ENCODE assay signal across 19 mouse cellular contexts in the genomic region with DNA sequence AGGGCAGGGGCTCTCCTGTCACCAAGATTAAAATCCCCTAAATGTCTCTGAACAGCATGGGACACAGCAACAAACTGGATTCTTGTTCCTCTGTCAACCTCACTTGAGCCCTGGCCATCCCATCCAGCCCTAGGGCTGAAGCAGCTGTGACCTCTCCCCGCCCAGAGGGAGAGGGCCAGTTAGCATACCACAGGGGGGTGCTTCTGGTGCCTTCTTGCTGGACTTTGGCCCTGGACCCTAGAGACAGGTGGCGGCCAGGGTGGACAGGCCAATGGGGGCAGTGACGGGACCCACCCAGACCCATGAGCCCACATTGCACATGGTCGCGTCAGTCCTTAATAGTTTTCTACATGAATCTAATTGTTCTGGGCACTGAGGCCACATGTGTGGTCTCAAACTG. TPM values are rescaled to one million over a fixed set of nuclear protein-coding genes. Genes with fewer than 3 reads are reported as not detected.
DNase-seq lines count a peak whose midpoint lies in the region; ATAC-seq lines count a peak whose summit lies in the region.
"Had no signal": no experiment of that assay in that cellular context is flagged by ENCODE, and none has a peak within 500 bp of the region (broad histone marks: within the 10 kb centered on the region; RNA-seq: fewer than 3 reads in every experiment).

No protein-coding gene starts in this region.

- WGBS in embryonic facial prominence, embryonic 12.5 days: 86% methylated on average over 5 of the region's 5 CpGs
- 92% methylated on average over 5 of the region's 5 CpGs for WGBS in embryonic facial prominence, embryonic 10.5 days
- WGBS in heart, embryonic 15.5 days: 87% methylated on average over 5 of the region's 5 CpGs
- WGBS in kidney, embryonic 15.5 days: 82% methylated on average over 5 of the region's 5 CpGs
- WGBS in neural tube, embryonic 11.5 days: 85% methylated on average over 5 of the region's 5 CpGs

- 0 out of 2 replicates have a peak overlapping the region, but pooled peaks have one; percentile 61 for H3K27ac ChIP-seq in embryonic facial prominence, embryonic 12.5 days
- no peak overlapping the region for H3K27ac ChIP-seq in embryonic facial prominence, embryonic 10.5 days (replicated peaks)
- H3K27ac ChIP-seq in heart, embryonic 15.5 days: peak overlapping the region; percentile 82
- H3K27ac ChIP-seq in kidney, embryonic 15.5 days: peak overlapping the region; percentile 25; the same call in 1 of the 2 replicates
- peak overlapping the region; percentile 27; the same call in 1 of the 2 replicates for H3K27ac ChIP-seq in neural tube, embryonic 11.5 days (ENCODE audit: low read depth, low read length)
- H3K27ac ChIP-seq: limb, embryonic 12.5 days; liver, embryonic 13.5 days; macrophage had no signal

- no peak overlapping the region for H3K4me3 ChIP-seq in embryonic facial prominence, embryonic 12.5 days
- H3K4me3 ChIP-seq in embryonic facial prominence, embryonic 10.5 days: no peak overlapping the region
- no peak overlapping the region for H3K4me3 ChIP-seq in heart, embryonic 15.5 days
- no peak overlapping the region for H3K4me3 ChIP-seq in kidney, embryonic 15.5 days (replicated peaks)
- no peak overlapping the region for H3K4me3 ChIP-seq in neural tube, embryonic 11.5 days (ENCODE audit: low read depth, low read length)
- H3K4me3 ChIP-seq: limb, embryonic 12.5 days; liver, embryonic 13.5 days had no signal

- no peaks in the 10 kb centered on the region for H3K4me1 ChIP-seq in embryonic facial prominence, embryonic 12.5 days
- H3K4me1 ChIP-seq in embryonic facial prominence, embryonic 10.5 days: 0 out of 2 replicates have a peak, but pooled peaks cover 6% of the 10 kb centered on the region
- H3K4me1 ChIP-seq in heart, embryonic 15.5 days (replicated peaks): peaks cover 36% of the 10 kb centered on the region
- H3K4me1 ChIP-seq in kidney, embryonic 15.5 days: peaks cover 26% of the 10 kb centered on the region
- H3K4me1 ChIP-seq in neural tube, embryonic 11.5 days (ENCODE audit: control insufficient read depth, insufficient read depth, low read length): peaks cover 6% of the 10 kb centered on the region; the same call in 1 of the 2 replicates

- no peaks in the 10 kb centered on the region for H3K9me3 ChIP-seq in embryonic facial prominence, embryonic 12.5 days
- no peaks in the 10 kb centered on the region for H3K9me3 ChIP-seq in embryonic facial prominence, embryonic 10.5 days
- H3K9me3 ChIP-seq in heart, embryonic 15.5 days (replicated peaks): no peaks in the 10 kb centered on the region
- H3K9me3 ChIP-seq in kidney, embryonic 15.5 days (replicated peaks): no peaks in the 10 kb centered on the region
- H3K9me3 ChIP-seq in neural tube, embryonic 11.5 days (ENCODE audit: control insufficient read depth, low read length): no peaks in the 10 kb centered on the region
- H3K9me3 ChIP-seq: limb, embryonic 12.5 days; liver, embryonic 13.5 days had no signal

- no peak overlapping the region for H3K4me2 ChIP-seq in embryonic facial prominence, embryonic 12.5 days (replicated peaks)
- no peak overlapping the region for H3K4me2 ChIP-seq in heart, embryonic 15.5 days
- no peak overlapping the region for H3K4me2 ChIP-seq in kidney, embryonic 15.5 days
- no peak overlapping the region for H3K4me2 ChIP-seq in neural tube, embryonic 11.5 days (ENCODE audit: low read depth)
- H3K4me2 ChIP-seq: limb, embryonic 12.5 days; liver, embryonic 13.5 days; midbrain, embryonic 11.5 days had no signal

- no peak for DNase-seq in embryonic facial prominence, embryonic 10.5 days (ENCODE audit: low spot score)
- no peak for DNase-seq in heart, postnatal 4 days
- DNase-seq in kidney, adult 11 months: no peak
- no peak for DNase-seq in neural tube, embryonic 11.5 days (ENCODE audit: low spot score)
- no peak for DNase-seq in neural tube, embryonic 10.5 days (ENCODE audit: extremely low spot score, low spot score)
- DNase-seq: adrenal gland, postnatal 10 days; cerebellum, adult 9-10 months; gastrocnemius, postnatal 25 days; kidney, adult 2 months; kidney, postnatal 4 days; liver, embryonic 13.5 days; right cerebral cortex, postnatal 4 days had no signal

- no peak overlapping the region for H3K9ac ChIP-seq in embryonic facial prominence, embryonic 12.5 days
- no peak overlapping the region for H3K9ac ChIP-seq in heart, embryonic 15.5 days
- no peak overlapping the region; the same call in 1 of the 2 replicates for H3K9ac ChIP-seq in kidney, embryonic 15.5 days
- H3K9ac ChIP-seq in neural tube, embryonic 11.5 days (ENCODE audit: low read length): no peak overlapping the region
- H3K9ac ChIP-seq: limb, embryonic 12.5 days; liver, embryonic 13.5 days had no signal

- no peaks in the 10 kb centered on the region for H3K27me3 ChIP-seq in embryonic facial prominence, embryonic 12.5 days
- no peaks in the 10 kb centered on the region for H3K27me3 ChIP-seq in embryonic facial prominence, embryonic 10.5 days (replicated peaks; ENCODE audit: low read depth, poor library complexity, severe bottlenecking)
- H3K27me3 ChIP-seq in heart, embryonic 15.5 days: no peaks in the 10 kb centered on the region
- H3K27me3 ChIP-seq in kidney, embryonic 15.5 days: no peaks in the 10 kb centered on the region
- H3K27me3 ChIP-seq in neural tube, embryonic 11.5 days (ENCODE audit: control insufficient read depth, insufficient read depth, low read length): no peaks in the 10 kb centered on the region
- H3K27me3 ChIP-seq: limb, embryonic 12.5 days; liver, embryonic 13.5 days; Patski had no signal

- peaks cover 92% of the 10 kb centered on the region for H3K36me3 ChIP-seq in embryonic facial prominence, embryonic 12.5 days
- H3K36me3 ChIP-seq in embryonic facial prominence, embryonic 10.5 days (replicated peaks): peaks cover 100% of the 10 kb centered on the region
- H3K36me3 ChIP-seq in heart, embryonic 15.5 days: peaks cover 76% of the 10 kb centered on the region
- peaks cover 100% of the 10 kb centered on the region for H3K36me3 ChIP-seq in kidney, embryonic 15.5 days
- peaks cover 40% of the 10 kb centered on the region for H3K36me3 ChIP-seq in neural tube, embryonic 11.5 days (ENCODE audit: control insufficient read depth, insufficient read depth, low read length)

- no peak for ATAC-seq in embryonic facial prominence, embryonic 12.5 days (ENCODE audit: insufficient number of reproducible peaks, insufficient read depth, low FRiP score, low TSS enrichment)
- no peak for ATAC-seq in heart, embryonic 15.5 days (replicated peaks; ENCODE audit: insufficient number of reproducible peaks, insufficient read depth, low FRiP score, low read depth)
- ATAC-seq in kidney, embryonic 15.5 days (replicated peaks; ENCODE audit: low FRiP score): 0 out of 2 replicates have a peak, but pooled peaks have one; percentile 5
- ATAC-seq in neural tube, embryonic 11.5 days (ENCODE audit: insufficient read depth, low FRiP score, low TSS enrichment): no peak
- ATAC-seq: Patski had no signal

RNA-seq across cellular contexts. Expression of gene Siva1, which starts 9.6 kb away (rescaled TPM):
- polyA plus RNA-seq in embryonic facial prominence, embryonic 12.5 days (2016; fragmentation: Nextera tagmentation; extraction: Ambion mirVana): 205 and 218 TPM in 2 replicates
- polyA plus RNA-seq in embryonic facial prominence, embryonic 10.5 days (2016; fragmentation: Nextera tagmentation; extraction: Ambion mirVana): 332 TPM in 2 replicates
- 95.4 and 142 TPM in 2 replicates for polyA plus RNA-seq in heart, embryonic 15.5 days (2015; fragmentation: Nextera tagmentation; extraction: Ambion mirVana)
- 10 to 100 TPM; 39.9 to 43.2 TPM for total RNA-seq in heart, postnatal 4 days (2021)
- 255 and 266 TPM in 2 replicates for polyA plus RNA-seq in kidney, embryonic 15.5 days (2015; fragmentation: Nextera tagmentation; extraction: Ambion mirVana)
- 217 and 219 TPM in 2 replicates for polyA plus RNA-seq in neural tube, embryonic 11.5 days (2014; fragmentation: Nextera tagmentation; extraction: Ambion mirVana)

RNA-seq across cellular contexts. Expression of gene Akt1, which starts 20.6 kb away (rescaled TPM):
- polyA plus RNA-seq in embryonic facial prominence, embryonic 12.5 days (2016; fragmentation: Nextera tagmentation; extraction: Ambion mirVana): 98.8 and 153 TPM in 2 replicates
- polyA plus RNA-seq in embryonic facial prominence, embryonic 10.5 days (2016; fragmentation: Nextera tagmentation; extraction: Ambion mirVana): 47.0 and 53.4 TPM in 2 replicates
- polyA plus RNA-seq in heart, embryonic 15.5 days (2015; fragmentation: Nextera tagmentation; extraction: Ambion mirVana): 139 and 169 TPM in 2 replicates
- 100 to 1,000 TPM; 352 to 392 TPM for total RNA-seq in heart, postnatal 4 days (2021)
- 53.7 and 56.7 TPM in 2 replicates for polyA plus RNA-seq in kidney, embryonic 15.5 days (2015; fragmentation: Nextera tagmentation; extraction: Ambion mirVana)
- polyA plus RNA-seq in neural tube, embryonic 11.5 days (2014; fragmentation: Nextera tagmentation; extraction: Ambion mirVana): 124 and 126 TPM in 2 replicates

RNA-seq across cellular contexts. Expression of gene Zbtb42, which starts 24.6 kb away (rescaled TPM):
- 2.1 and 2.5 TPM in 2 replicates for polyA plus RNA-seq in embryonic facial prominence, embryonic 12.5 days (2016; fragmentation: Nextera tagmentation; extraction: Ambion mirVana)
- polyA plus RNA-seq in embryonic facial prominence, embryonic 10.5 days (2016; fragmentation: Nextera tagmentation; extraction: Ambion mirVana): 4.3 and 4.5 TPM in 2 replicates
- polyA plus RNA-seq in heart, embryonic 15.5 days (2015; fragmentation: Nextera tagmentation; extraction: Ambion mirVana): 4.8 and 7.6 TPM in 2 replicates
- 10 to 100 TPM in 1 of 2 experiments, 1 to 10 TPM in 1; 10.0 to 10.1 TPM for total RNA-seq in heart, postnatal 4 days (2021)
- 4.0 and 4.6 TPM in 2 replicates for polyA plus RNA-seq in kidney, embryonic 15.5 days (2015; fragmentation: Nextera tagmentation; extraction: Ambion mirVana)
- 4.4 and 6.7 TPM in 2 replicates for polyA plus RNA-seq in neural tube, embryonic 11.5 days (2014; fragmentation: Nextera tagmentation; extraction: Ambion mirVana)

RNA-seq across cellular contexts. Expression of gene Adssl1, which starts 34.2 kb away (rescaled TPM):
- polyA plus RNA-seq in embryonic facial prominence, embryonic 12.5 days (2016; fragmentation: Nextera tagmentation; extraction: Ambion mirVana): 5.0 and 6.6 TPM in 2 replicates
- polyA plus RNA-seq in embryonic facial prominence, embryonic 10.5 days (2016; fragmentation: Nextera tagmentation; extraction: Ambion mirVana): 4.0 and 4.3 TPM in 2 replicates
- 85.8 and 93.7 TPM in 2 replicates for polyA plus RNA-seq in heart, embryonic 15.5 days (2015; fragmentation: Nextera tagmentation; extraction: Ambion mirVana)
- total RNA-seq in heart, postnatal 4 days (2021): 100 to 1,000 TPM; 135 to 137 TPM
- polyA plus RNA-seq in kidney, embryonic 15.5 days (2015; fragmentation: Nextera tagmentation; extraction: Ambion mirVana): 11.6 and 12.4 TPM in 2 replicates
- 4.6 and 4.7 TPM in 2 replicates for polyA plus RNA-seq in neural tube, embryonic 11.5 days (2014; fragmentation: Nextera tagmentation; extraction: Ambion mirVana)
